Mouse (Mus musculus): ENCODE measurements around the gene Oxt. TPM values are rescaled to one million over a fixed set of nuclear protein-coding genes. Genes with fewer than 3 reads are reported as not detected.
A peak's percentile ranks its signal among the peaks of the same experiment; 100 is the strongest.
"Not testable (repeated sequence)": the region's sequence is repeated elsewhere in the genome, so short reads cannot be mapped to it uniquely, and the experiment has no call there.

Oxt gene
- polyA plus RNA-seq, 1 experiment = 0.42 TPM

- Histone ChIP-seq H3K4me3 (ENCODE audit: insufficient read depth, low read length) (no peak overlapping the region), H3K27ac (ENCODE audit: insufficient read depth, low read length) (no peak overlapping the region), H3K4me1 (ENCODE audit: control insufficient read depth, insufficient read depth, low read length) (no peaks in the 10 kb centered on the region)
- no peak for TF ChIP-seq CTCF (IDR thresholded peaks at IDR 0.05; ENCODE audit: extremely low read depth, insufficient read depth, low read length)
- no peak for TF ChIP-seq POLR2A (IDR thresholded peaks at IDR 0.05; ENCODE audit: extremely low read depth, insufficient read depth, low read length)
Observed at GRCm38 (mm10) chr2:130554841-130555240, 21.1 kb upstream of the Oxt start.

- TF ChIP-seq POLR2A (IDR thresholded peaks at IDR 0.05; ENCODE audit: extremely low read depth, insufficient read depth, low read length) (no peak), CTCF (IDR thresholded peaks at IDR 0.05; ENCODE audit: extremely low read depth, insufficient read depth, low read length) (no peak)
- Histone ChIP-seq H3K4me1 (ENCODE audit: control insufficient read depth, insufficient read depth, low read length) (no peaks in the 10 kb centered on the region), H3K27ac (ENCODE audit: insufficient read depth, low read length) (no peak overlapping the region), H3K4me3 (ENCODE audit: insufficient read depth, low read length) (no peak overlapping the region)
Observed at GRCm38 (mm10) chr2:130556292-130556691, 19.7 kb upstream of the Oxt start.

DNA sequence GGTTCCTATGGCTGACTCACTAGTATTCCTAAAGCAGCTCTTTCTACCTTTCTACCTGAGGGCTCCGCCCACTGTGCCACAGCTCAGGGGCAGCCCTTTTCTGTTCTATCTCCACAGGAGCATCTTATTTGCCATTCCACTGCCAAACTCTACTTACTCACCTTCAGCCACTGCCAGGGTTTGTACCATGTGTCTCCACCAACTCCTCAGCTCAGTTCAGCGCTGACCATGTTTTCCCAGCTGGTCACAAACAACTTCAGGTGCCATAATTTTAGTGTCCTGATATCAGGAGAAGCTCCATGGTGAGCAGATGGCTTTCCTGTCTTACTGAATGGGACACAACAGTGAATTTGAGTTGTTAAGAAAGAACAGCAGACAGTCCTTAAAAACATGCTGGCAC is 18.5 kb upstream of the Oxt start:
- H3K4me3 ChIP-seq (ENCODE audit: insufficient read depth, low read length) = no peak overlapping the region

DNA sequence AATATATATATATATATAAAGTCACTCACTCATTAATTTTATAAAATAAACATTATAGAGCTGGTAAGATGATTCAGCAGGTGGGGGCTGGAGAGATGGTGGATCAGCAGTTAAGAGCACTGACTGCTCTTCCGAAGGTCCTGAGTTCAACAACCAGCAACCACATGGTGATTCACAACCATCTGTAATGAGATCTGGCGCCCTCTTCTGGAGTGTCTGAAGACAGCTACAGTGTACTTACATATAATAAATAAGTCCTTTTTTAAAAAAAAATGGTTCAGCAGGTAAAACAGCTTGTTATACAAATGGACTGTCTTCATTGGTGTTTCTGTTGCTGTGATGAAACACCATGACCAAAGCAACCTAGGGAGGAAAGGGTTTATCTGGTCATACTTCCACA is 18.0 kb upstream of the Oxt start:
- Histone ChIP-seq H3K4me1 (ENCODE audit: control insufficient read depth, insufficient read depth, low read length) (no peaks in the 10 kb centered on the region), H3K27ac (ENCODE audit: insufficient read depth, low read length) (no peak overlapping the region), H3K4me3 (ENCODE audit: insufficient read depth, low read length) (no peak overlapping the region)
- TF ChIP-seq POLR2A (IDR thresholded peaks at IDR 0.05; ENCODE audit: extremely low read depth, insufficient read depth, low read length) = no peak
- TF ChIP-seq CTCF (IDR thresholded peaks at IDR 0.05; ENCODE audit: extremely low read depth, insufficient read depth, low read length) = no peak

More for the DNA sequence above, 18.5 kb upstream of the Oxt start:
- no peak overlapping the region for H3K27ac ChIP-seq (ENCODE audit: insufficient read depth, low read length)
- TF ChIP-seq CTCF (IDR thresholded peaks at IDR 0.05; ENCODE audit: extremely low read depth, insufficient read depth, low read length) = no peak
- no peak for TF ChIP-seq POLR2A (IDR thresholded peaks at IDR 0.05; ENCODE audit: extremely low read depth, insufficient read depth, low read length)
- no peaks in the 10 kb centered on the region for H3K4me1 ChIP-seq (ENCODE audit: control insufficient read depth, insufficient read depth, low read length)

- Histone ChIP-seq H3K4me3 (ENCODE audit: insufficient read depth, low read length) (peak within 1 kb of the TSS; percentile 91), H3K27ac (ENCODE audit: insufficient read depth, low read length) (peak within 1 kb of the TSS; percentile 63; the same call in 1 of the 2 replicates), H3K4me1 (ENCODE audit: control insufficient read depth, insufficient read depth, low read length) (peaks cover 3% of the 10 kb centered on the region; the same call in 1 of the 2 replicates)
- TF ChIP-seq POLR2A (IDR thresholded peaks at IDR 0.05; ENCODE audit: extremely low read depth, insufficient read depth, low read length) (peak; percentile 79), CTCF (IDR thresholded peaks at IDR 0.05; ENCODE audit: extremely low read depth, insufficient read depth, low read length) (peak; percentile 25; the same call in 1 of the 2 replicates)
Observed at GRCm38 (mm10) chr2:130563212-130564055, 12.5 kb upstream of the Oxt start, which contains the start of gene Mrps26. Gene Mrps26, plus strand, starts transcription at chr2:130563742.

GRCm38 (mm10) chr2:130564063-130564462 is 11.9 kb upstream of the Oxt start:
- H3K4me1 ChIP-seq (ENCODE audit: control insufficient read depth, insufficient read depth, low read length) = peaks cover 3% of the 10 kb centered on the region; the same call in 1 of the 2 replicates
- peak overlapping the region; percentile 63; the same call in 1 of the 2 replicates for H3K27ac ChIP-seq (ENCODE audit: insufficient read depth, low read length)
- peak overlapping the region; percentile 91 for H3K4me3 ChIP-seq (ENCODE audit: insufficient read depth, low read length)
- TF ChIP-seq POLR2A (IDR thresholded peaks at IDR 0.05; ENCODE audit: extremely low read depth, insufficient read depth, low read length) (no peak), CTCF (IDR thresholded peaks at IDR 0.05; ENCODE audit: extremely low read depth, insufficient read depth, low read length) (no peak)

GRCm38 (mm10) chr2:130564983-130565382 is 11.0 kb upstream of the Oxt start:
- Histone ChIP-seq H3K4me3 (ENCODE audit: insufficient read depth, low read length) (peak overlapping the region; percentile 91), H3K4me1 (ENCODE audit: control insufficient read depth, insufficient read depth, low read length) (peaks cover 3% of the 10 kb centered on the region; the same call in 1 of the 2 replicates), H3K27ac (ENCODE audit: insufficient read depth, low read length) (no peak overlapping the region)
- TF ChIP-seq CTCF (IDR thresholded peaks at IDR 0.05; ENCODE audit: extremely low read depth, insufficient read depth, low read length) = no peak
- no peak for TF ChIP-seq POLR2A (IDR thresholded peaks at IDR 0.05; ENCODE audit: extremely low read depth, insufficient read depth, low read length)

DNA sequence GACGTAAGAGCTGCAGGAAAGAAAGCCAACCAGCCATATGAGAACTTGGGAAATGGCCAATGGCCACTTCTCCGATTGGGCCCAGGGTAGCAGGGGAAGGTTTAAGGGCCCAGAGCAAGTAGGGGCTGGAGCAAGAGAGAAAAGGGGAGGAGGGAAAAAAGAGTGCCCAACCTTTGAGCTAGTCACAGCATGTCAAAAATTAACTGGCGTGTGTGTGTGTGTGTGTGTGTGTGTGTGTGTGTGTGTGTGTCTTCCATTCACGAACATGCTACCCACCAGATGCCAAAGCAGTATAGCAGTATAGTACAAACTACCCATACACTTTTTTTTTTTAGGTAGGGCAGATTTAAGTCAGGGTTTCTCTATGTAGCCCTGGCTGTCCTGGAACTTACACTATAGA is 7.1 kb upstream of the Oxt start:
- Histone ChIP-seq H3K27ac (ENCODE audit: insufficient read depth, low read length) (no peak overlapping the region), H3K4me1 (ENCODE audit: control insufficient read depth, insufficient read depth, low read length) (peaks cover 3% of the 10 kb centered on the region; the same call in 1 of the 2 replicates), H3K4me3 (ENCODE audit: insufficient read depth, low read length) (no peak overlapping the region)
- TF ChIP-seq CTCF (IDR thresholded peaks at IDR 0.05; ENCODE audit: extremely low read depth, insufficient read depth, low read length) = no peak
- no peak for TF ChIP-seq POLR2A (IDR thresholded peaks at IDR 0.05; ENCODE audit: extremely low read depth, insufficient read depth, low read length)

DNA sequence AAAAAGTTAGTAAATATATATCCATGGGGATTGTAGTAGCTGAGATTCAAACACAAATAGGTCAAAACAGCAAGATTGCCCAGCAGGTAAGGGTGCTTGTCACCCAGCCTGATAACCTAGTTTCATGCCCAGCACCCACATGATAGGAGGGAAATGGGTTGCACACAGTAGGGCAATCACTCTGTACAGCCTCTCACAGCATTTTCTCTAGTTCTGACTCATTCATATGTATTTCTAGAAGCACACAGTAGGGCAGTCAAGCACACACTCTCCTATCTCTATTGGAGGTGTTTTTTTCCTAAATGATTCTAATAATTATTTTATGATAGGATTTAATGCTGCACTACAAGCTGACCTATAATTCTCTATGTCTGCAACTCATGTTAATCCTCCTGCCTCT is 6.0 kb upstream of the Oxt start:
- peaks cover 2% of the 10 kb centered on the region; the same call in 1 of the 2 replicates for H3K4me1 ChIP-seq (ENCODE audit: control insufficient read depth, insufficient read depth, low read length)
- no peak overlapping the region for H3K4me3 ChIP-seq (ENCODE audit: insufficient read depth, low read length)
- TF ChIP-seq CTCF (IDR thresholded peaks at IDR 0.05; ENCODE audit: extremely low read depth, insufficient read depth, low read length) = no peak
- TF ChIP-seq POLR2A (IDR thresholded peaks at IDR 0.05; ENCODE audit: extremely low read depth, insufficient read depth, low read length) = no peak
- H3K27ac ChIP-seq (ENCODE audit: insufficient read depth, low read length) = no peak overlapping the region

DNA sequence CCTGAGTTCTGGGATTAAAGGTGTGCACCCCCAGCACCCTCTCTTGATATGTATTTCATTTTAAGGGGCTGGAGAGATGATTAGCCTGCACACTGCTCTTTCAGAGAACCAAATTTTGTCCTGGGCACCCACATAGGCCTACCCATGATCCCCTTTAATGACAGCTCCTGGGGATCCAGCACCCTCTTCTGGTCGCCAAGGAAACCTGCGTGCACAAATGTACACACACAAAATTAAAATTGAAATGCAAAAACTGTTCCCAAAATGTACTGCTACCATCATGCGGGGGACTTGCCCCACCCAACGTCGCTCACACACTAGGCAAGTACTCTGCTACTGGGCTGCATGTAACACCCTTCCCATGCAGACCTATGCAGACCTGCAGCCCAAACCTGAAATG is 1.0 kb upstream of the Oxt start:
- TF ChIP-seq CTCF (IDR thresholded peaks at IDR 0.05; ENCODE audit: extremely low read depth, insufficient read depth, low read length) (no peak), POLR2A (IDR thresholded peaks at IDR 0.05; ENCODE audit: extremely low read depth, insufficient read depth, low read length) (no peak)
- H3K4me3 ChIP-seq (ENCODE audit: insufficient read depth, low read length) = no peak overlapping the region
- H3K27ac ChIP-seq (ENCODE audit: insufficient read depth, low read length) = no peak overlapping the region
- no peaks in the 10 kb centered on the region for H3K4me1 ChIP-seq (ENCODE audit: control insufficient read depth, insufficient read depth, low read length)

- not testable (repeated sequence) for H3K27ac ChIP-seq (ENCODE audit: insufficient read depth, low read length); H3K4me3 ChIP-seq (ENCODE audit: insufficient read depth, low read length); H3K4me1 ChIP-seq (ENCODE audit: control insufficient read depth, insufficient read depth, low read length)
Observed at GRCm38 (mm10) chr2:130576564-130576963, 591 bp downstream of the Oxt start.

Data from cortical plate, adult 2 months (tissue).